Mouse (Mus musculus): ENCODE results near the gene Rpl22. TPM values are rescaled to one million over a fixed set of nuclear protein-coding genes. Genes with fewer than 3 reads are reported as not detected.

Gene Rpl22
- 201 and 216 TPM in 2 replicates for polyA plus RNA-seq (2012; rRNA removed)

GRCm38 (mm10) chr4:152325574-152326411 is at the start of gene Rpl22:
TSS of gene Rpl22 (plus strand) at chr4:152325742.
- peak within 1 kb of the TSS; percentile 46 for H3K4me3 ChIP-seq (ENCODE audit: insufficient read depth, low read length)
- TF ChIP-seq POLR2A (IDR thresholded peaks at IDR 0.05; ENCODE audit: extremely low read depth, insufficient read depth, low read length) (peak; percentile 74), CTCF (IDR thresholded peaks at IDR 0.05; ENCODE audit: extremely low read depth, insufficient read depth, low read length) (no peak)

DNA sequence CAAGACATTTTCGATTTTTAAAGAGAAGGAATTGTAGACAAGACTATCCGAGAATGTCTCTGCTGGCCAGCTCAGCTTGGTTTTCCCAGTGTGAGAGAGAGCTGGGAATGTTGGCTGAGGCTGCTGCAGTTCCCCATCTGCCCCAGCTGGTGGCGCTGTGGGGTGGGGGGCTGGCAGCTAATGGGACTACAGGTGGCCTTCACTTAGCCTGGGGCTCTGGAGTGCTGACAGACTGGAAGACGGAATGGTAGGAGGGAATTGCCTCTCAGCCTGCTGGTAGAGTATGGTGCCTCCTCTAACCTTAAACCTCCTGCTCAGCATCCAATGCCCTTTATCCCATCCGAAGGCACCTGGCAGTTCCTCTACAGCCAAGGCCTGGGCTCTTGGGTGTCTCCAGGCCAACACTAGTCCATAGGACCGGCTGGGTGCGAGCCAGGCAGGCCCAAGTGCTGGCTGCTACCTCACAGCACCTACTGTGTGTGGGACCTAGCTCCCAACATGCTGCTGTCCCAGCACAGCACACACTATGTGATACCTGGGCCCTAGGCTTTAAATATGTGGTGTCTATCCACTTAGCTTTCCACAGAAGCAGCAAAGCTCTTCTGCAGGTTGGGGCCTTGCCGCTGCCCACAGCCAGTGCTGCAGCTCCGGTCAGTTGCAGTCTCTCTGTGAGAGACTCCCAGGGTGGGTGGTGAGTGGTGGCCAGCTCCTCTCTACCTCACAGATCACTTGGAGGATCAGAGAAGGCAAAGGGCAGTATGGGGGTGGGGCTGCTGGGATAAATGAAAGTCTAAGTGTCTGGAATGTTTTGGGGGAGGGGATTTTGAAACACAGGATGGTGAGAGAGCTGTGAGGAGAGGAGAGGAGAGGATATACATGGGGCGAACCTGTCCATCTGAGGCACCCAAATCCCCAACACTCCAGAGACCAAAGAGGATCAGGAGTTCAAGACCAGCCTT is 48.9 kb upstream of the Rpl22 start:
- no peak for TF ChIP-seq POLR2A (IDR thresholded peaks at IDR 0.05; ENCODE audit: extremely low read depth, insufficient read depth, low read length)
- TF ChIP-seq CTCF (IDR thresholded peaks at IDR 0.05; ENCODE audit: extremely low read depth, insufficient read depth, low read length) = peak; percentile 43
- H3K4me1 ChIP-seq (ENCODE audit: control insufficient read depth, insufficient read depth, low read length) = peaks cover 6% of the 10 kb centered on the region; the same call in 1 of the 2 replicates
- H3K4me3 ChIP-seq (ENCODE audit: insufficient read depth, low read length) = no peak overlapping the region
- H3K27ac ChIP-seq (ENCODE audit: insufficient read depth, low read length) = no peak overlapping the region

More at GRCm38 (mm10) chr4:152325574-152326411, at the start of gene Rpl22:
- Histone ChIP-seq H3K27ac (ENCODE audit: insufficient read depth, low read length) (no peak within 1 kb of the TSS), H3K4me1 (ENCODE audit: control insufficient read depth, insufficient read depth, low read length) (peaks cover 4% of the 10 kb centered on the region; the same call in 1 of the 2 replicates)

DNA sequence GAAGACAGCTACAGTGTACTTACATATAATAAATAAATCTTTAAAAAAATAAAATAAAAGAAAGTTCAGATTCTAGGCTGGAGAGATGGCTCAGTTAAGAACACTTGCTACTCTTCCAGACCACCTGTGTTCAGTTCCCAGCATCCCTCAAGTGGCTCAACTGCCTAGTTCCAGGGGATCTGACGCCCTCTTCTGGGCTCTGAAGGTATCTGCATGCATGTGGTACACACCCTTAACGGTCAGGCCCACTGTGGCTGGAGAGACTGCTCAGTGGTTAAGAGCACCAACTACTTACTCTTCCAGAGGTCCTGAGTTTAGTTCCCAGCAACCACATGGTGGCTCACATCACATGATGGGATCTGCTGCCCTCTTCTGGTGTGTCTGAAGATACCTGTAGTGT is 47.6 kb upstream of the Rpl22 start:
- Histone ChIP-seq H3K27ac (ENCODE audit: insufficient read depth, low read length) (no peak overlapping the region), H3K4me3 (ENCODE audit: insufficient read depth, low read length) (no peak overlapping the region), H3K4me1 (ENCODE audit: control insufficient read depth, insufficient read depth, low read length) (peaks cover 6% of the 10 kb centered on the region; the same call in 1 of the 2 replicates)
- TF ChIP-seq POLR2A (IDR thresholded peaks at IDR 0.05; ENCODE audit: extremely low read depth, insufficient read depth, low read length) = no peak

DNA sequence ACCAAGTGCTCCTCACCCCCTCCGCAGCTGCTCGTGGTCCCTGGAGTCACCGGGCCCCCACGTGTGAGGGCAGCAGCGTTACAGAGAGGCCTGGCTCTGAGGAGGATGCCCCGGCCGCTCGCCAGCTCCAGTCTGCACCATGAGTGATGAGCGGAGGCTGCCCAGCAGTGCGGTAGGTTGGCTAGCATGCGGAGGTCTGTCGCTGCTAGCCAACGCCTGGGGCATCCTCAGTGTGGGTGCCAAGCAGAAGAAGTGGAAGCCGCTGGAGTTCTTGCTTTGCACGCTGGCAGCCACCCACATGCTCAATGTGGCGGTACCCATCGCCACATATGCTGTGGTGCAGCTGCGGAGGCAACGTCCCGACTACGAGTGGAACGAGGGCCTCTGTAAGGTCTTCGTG is 46.6 kb upstream of the Rpl22 start:
- peaks cover 6% of the 10 kb centered on the region; the same call in 1 of the 2 replicates for H3K4me1 ChIP-seq (ENCODE audit: control insufficient read depth, insufficient read depth, low read length)
- TF ChIP-seq POLR2A (IDR thresholded peaks at IDR 0.05; ENCODE audit: extremely low read depth, insufficient read depth, low read length) (no peak), CTCF (IDR thresholded peaks at IDR 0.05; ENCODE audit: extremely low read depth, insufficient read depth, low read length) (no peak)
- no peak overlapping the region for H3K27ac ChIP-seq (ENCODE audit: insufficient read depth, low read length)
- H3K4me3 ChIP-seq (ENCODE audit: insufficient read depth, low read length) = no peak overlapping the region

DNA sequence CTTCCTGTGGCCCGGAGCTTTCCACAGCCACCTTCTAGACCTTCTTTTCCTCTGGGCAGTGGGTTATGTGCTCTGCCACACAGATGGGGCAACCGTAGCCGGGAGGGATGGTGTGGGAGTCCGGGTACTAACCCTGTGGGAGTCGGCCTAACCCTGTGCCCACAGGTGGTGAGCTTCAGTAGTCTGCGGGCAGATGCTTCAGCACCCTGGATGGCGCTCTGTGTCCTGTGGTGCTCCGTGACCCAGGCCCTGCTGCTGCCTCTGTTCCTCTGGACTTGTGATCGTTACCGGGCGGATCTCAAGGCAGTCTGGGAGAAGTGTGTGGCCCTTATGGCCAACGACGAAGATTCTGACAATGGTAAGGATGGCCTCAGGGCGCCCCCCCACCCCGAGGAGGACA is 43.9 kb upstream of the Rpl22 start:
- no peak overlapping the region for H3K4me3 ChIP-seq (ENCODE audit: insufficient read depth, low read length)
- H3K4me1 ChIP-seq (ENCODE audit: control insufficient read depth, insufficient read depth, low read length) = peaks cover 5% of the 10 kb centered on the region; the same call in 1 of the 2 replicates
- H3K27ac ChIP-seq (ENCODE audit: insufficient read depth, low read length) = no peak overlapping the region
- TF ChIP-seq POLR2A (IDR thresholded peaks at IDR 0.05; ENCODE audit: extremely low read depth, insufficient read depth, low read length) (no peak), CTCF (IDR thresholded peaks at IDR 0.05; ENCODE audit: extremely low read depth, insufficient read depth, low read length) (no peak)

- TF ChIP-seq CTCF (IDR thresholded peaks at IDR 0.05; ENCODE audit: extremely low read depth, insufficient read depth, low read length) (no peak), POLR2A (IDR thresholded peaks at IDR 0.05; ENCODE audit: extremely low read depth, insufficient read depth, low read length) (no peak)
- Histone ChIP-seq H3K27ac (ENCODE audit: insufficient read depth, low read length) (no peak overlapping the region), H3K4me3 (ENCODE audit: insufficient read depth, low read length) (no peak overlapping the region), H3K4me1 (ENCODE audit: control insufficient read depth, insufficient read depth, low read length) (peaks cover 5% of the 10 kb centered on the region; the same call in 1 of the 2 replicates)
Observed at GRCm38 (mm10) chr4:152282721-152283120, 42.8 kb upstream of the Rpl22 start.

DNA sequence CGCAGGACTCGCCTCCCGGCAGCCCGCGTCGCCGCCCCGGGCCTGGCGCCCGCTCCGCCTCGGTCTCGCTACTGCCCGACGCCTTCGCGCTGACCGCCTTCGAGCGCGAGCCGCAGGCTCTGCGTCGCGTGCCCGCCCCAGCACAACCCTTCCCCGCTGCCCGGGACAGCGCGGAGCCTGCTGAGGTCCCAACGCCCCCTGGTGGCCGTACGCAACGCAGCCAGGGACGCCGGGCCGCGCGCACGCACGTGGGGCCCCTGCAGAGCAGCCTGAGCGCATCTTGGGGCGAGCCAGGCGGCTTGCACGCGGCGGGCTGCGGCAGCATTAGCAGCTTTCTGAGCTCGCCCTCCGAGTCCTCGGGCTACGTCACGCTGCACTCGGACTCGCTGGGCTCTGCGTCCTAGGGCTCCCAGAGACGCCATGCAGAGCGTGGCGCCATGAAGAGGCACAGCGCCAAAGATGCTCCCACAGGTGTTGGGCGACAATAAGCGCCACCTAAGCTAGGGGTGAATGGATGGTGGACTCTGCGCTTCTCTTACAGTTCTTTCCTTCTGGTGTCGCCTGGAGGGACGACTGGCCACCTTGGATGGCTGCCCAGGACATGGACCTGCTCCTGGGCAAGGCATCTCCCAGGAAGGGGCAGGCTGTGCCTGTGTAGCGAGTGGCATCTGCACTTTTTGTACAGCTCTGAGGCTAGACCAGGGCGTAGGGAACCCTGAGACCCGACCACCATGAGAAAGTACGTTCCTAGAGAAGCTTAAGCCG is 42.2 kb upstream of the Rpl22 start:
- TF ChIP-seq POLR2A (IDR thresholded peaks at IDR 0.05; ENCODE audit: extremely low read depth, insufficient read depth, low read length) (no peak), CTCF (IDR thresholded peaks at IDR 0.05; ENCODE audit: extremely low read depth, insufficient read depth, low read length) (peak; percentile 45)
- H3K4me1 ChIP-seq (ENCODE audit: control insufficient read depth, insufficient read depth, low read length) = peaks cover 5% of the 10 kb centered on the region; the same call in 1 of the 2 replicates
- no peak overlapping the region for H3K27ac ChIP-seq (ENCODE audit: insufficient read depth, low read length)
- 0 out of 2 replicates have a peak overlapping the region, but pooled peaks have one; percentile 6 for H3K4me3 ChIP-seq (ENCODE audit: insufficient read depth, low read length)

- Histone ChIP-seq H3K4me3 (ENCODE audit: insufficient read depth, low read length) (no peak overlapping the region), H3K4me1 (ENCODE audit: control insufficient read depth, insufficient read depth, low read length) (no peaks in the 10 kb centered on the region)
- TF ChIP-seq CTCF (IDR thresholded peaks at IDR 0.05; ENCODE audit: extremely low read depth, insufficient read depth, low read length) (peak; percentile 59), POLR2A (IDR thresholded peaks at IDR 0.05; ENCODE audit: extremely low read depth, insufficient read depth, low read length) (no peak)
Observed at GRCm38 (mm10) chr4:152285505-152285904, 40.0 kb upstream of the Rpl22 start.

GRCm38 (mm10) chr4:152286183-152286582 is 39.4 kb upstream of the Rpl22 start:
- Histone ChIP-seq H3K4me3 (ENCODE audit: insufficient read depth, low read length) (peak overlapping the region; percentile 39), H3K27ac (ENCODE audit: insufficient read depth, low read length) (no peak overlapping the region), H3K4me1 (ENCODE audit: control insufficient read depth, insufficient read depth, low read length) (no peaks in the 10 kb centered on the region)
- TF ChIP-seq POLR2A (IDR thresholded peaks at IDR 0.05; ENCODE audit: extremely low read depth, insufficient read depth, low read length) (peak; percentile 79), CTCF (IDR thresholded peaks at IDR 0.05; ENCODE audit: extremely low read depth, insufficient read depth, low read length) (no peak)

More at GRCm38 (mm10) chr4:152285505-152285904, 40.0 kb upstream of the Rpl22 start:
- no peak overlapping the region for H3K27ac ChIP-seq (ENCODE audit: insufficient read depth, low read length)

All from cortical plate, adult 2 months (tissue).